Mouse (Mus musculus): Measurements from ENCODE around the gene Serinc2. TPM values are rescaled to one million over a fixed set of nuclear protein-coding genes. Genes with fewer than 3 reads are reported as not detected.

Gene Serinc2
- polyA plus RNA-seq, 1 experiment: 54.8 TPM

DNA sequence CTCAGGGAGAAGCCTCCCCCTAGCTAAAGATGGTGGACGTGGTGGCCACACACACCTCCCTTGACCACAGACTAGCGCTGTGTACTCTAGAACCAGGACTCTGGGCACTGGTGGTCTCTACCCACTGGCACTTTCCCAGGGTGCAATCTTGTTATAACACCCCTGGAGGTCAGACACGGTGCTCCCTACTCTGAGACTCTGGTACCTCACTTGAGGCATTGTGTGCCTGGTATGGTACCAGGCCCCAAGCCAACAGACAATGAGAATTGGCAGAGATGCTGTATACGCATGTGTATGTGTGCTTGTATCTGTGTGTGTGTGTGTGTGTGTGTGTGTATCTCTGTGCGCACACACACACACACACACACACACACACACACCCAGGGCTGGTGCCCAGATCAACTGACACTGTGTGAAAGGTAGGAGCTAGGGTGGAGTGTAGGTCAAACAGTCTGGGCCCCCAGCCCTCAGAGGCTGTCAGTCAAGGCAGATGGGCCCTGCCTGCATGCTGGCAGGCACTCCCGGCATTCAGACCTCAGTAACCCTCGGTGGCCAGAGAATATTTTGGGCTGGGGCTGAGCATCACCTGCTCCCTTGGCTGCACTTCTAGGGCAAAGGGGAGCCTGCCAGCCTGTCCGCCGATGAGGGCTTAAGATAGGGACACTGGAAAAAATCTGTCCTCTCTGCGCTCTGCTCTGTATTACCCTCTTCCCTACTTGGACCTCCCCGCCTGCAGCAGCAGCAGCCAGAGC is 20.0 kb upstream of the Serinc2 start:
- Histone ChIP-seq H3K4me3 (ENCODE audit: insufficient read depth, low read depth, low read length) (no peak overlapping the region), H3K27me3 (replicated peaks; ENCODE audit: control insufficient read depth, insufficient read depth, low read length) (no peaks in the 10 kb centered on the region), H3K4me1 (ENCODE audit: control insufficient read depth, insufficient read depth, low read length) (no peaks in the 10 kb centered on the region; the same call in 1 of the 2 replicates), H3K27ac (ENCODE audit: insufficient read depth, low read depth, low read length) (no peak overlapping the region), H3K36me3 (ENCODE audit: control insufficient read depth, insufficient read depth, low read length) (no peaks in the 10 kb centered on the region)
- DNase-seq: no peak
- WGBS: 63% methylated on average over 11 of the region's 11 CpGs
- no peak for TF ChIP-seq CTCF (conservative IDR thresholded peaks at IDR 0.05; ENCODE audit: insufficient read depth, insufficient read length, low read depth, low read length)
- TF ChIP-seq POLR2A (IDR thresholded peaks at IDR 0.05; ENCODE audit: low read depth, low read length): no peak

DNA sequence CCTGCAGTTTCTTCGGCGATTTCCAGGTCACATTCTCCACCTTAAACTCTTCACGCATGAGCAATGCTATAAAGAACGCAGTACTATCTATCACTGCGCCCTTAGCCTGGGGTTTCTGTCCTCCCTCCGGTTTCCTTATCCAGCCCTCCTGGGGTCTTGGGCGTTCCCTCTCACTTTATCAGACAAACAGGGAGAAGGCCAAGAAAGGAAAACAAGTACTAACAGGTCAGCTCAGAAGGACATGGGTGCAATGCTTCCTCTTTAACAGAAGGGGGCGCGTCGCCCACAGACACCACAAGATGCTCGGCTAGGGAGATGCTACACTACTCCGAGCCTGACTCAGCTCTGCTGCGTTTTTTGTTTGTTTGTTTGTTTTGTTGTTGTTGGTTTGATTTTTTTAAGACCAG is 18.1 kb upstream of the Serinc2 start:
- Histone ChIP-seq H3K27me3 (replicated peaks; ENCODE audit: control insufficient read depth, insufficient read depth, low read length) (no peaks in the 10 kb centered on the region), H3K36me3 (ENCODE audit: control insufficient read depth, insufficient read depth, low read length) (no peaks in the 10 kb centered on the region), H3K27ac (ENCODE audit: insufficient read depth, low read depth, low read length) (no peak overlapping the region), H3K4me3 (ENCODE audit: insufficient read depth, low read depth, low read length) (no peak overlapping the region), H3K4me1 (ENCODE audit: control insufficient read depth, insufficient read depth, low read length) (no peaks in the 10 kb centered on the region; the same call in 1 of the 2 replicates)
- DNase-seq: no peak
- TF ChIP-seq POLR2A (IDR thresholded peaks at IDR 0.05; ENCODE audit: low read depth, low read length) (no peak), CTCF (conservative IDR thresholded peaks at IDR 0.05; ENCODE audit: insufficient read depth, insufficient read length, low read depth, low read length) (peak; percentile 80)
- 14% methylated on average over 13 of the region's 13 CpGs for WGBS

DNA sequence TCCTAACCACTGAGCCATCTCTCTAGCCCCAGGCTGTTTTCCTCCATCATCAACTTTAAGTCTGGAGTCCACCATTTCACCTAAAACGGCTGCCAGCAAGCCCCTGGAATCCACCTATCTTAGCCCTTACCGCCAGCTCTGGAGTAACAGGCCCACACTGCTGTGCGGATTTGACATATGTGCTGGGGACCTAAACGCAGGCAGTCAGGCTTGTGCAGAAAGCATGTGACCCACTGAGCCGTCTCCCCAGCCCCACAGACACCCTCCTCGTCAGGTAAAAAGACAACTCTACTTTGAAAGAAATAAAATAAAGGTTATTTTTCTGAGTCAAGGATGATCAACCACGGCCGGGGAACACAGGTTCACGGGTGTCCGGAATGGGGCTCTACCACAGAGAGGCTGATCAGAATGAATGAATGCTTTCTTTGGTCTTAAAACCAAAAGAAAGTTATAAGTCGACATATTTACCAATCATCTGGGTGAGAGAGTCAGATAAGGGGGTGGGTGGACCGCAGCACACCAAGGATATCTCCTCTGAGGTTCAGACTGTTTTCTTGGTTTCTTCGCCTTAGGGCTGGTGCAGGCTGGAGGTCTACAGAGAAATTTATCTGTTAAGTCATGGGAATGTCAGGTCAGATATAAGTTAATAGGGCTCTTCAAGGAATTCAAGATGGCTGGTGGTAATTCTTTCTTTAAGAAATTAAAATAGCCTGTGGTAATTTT is 17.4 kb upstream of the Serinc2 start:
- WGBS: 89% methylated on average over 13 of the region's 13 CpGs
- no peak for DNase-seq

DNA sequence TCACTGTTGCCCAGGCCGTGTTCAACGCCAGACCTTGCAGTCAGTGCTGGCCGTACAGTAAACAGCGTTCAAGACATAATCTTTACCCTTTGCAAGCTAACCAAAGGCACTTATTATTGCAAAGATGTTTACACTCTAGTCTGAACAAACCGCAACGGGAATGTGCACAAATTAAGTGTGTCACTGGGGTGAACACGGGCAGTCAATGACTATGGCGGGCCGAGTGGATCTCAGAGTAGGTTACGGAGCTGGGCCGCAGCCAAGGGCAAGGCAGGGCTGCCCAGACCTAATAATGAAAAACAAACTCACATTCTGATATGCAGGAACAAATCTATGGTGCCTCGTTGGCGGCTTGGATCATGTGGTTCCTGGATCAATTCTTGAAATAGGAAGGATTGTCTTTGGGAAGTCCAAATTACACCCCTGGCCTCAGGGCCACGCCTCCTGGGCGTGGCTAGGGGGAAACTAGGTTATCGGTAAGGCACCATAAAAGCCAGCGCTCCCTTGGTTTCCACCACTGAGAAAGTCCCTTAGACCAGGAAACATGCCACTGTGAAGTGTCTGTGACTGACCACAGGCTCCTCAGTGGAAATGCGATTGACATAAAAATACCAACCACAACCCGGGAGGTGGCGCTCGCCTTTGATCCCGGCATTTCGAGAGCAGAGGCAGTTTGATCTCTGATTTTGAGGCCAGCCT is 16.2 kb upstream of the Serinc2 start:
- H3K27me3 ChIP-seq (replicated peaks; ENCODE audit: control insufficient read depth, insufficient read depth, low read length): no peaks in the 10 kb centered on the region
- H3K4me1 ChIP-seq (ENCODE audit: control insufficient read depth, insufficient read depth, low read length): no peaks in the 10 kb centered on the region; the same call in 1 of the 2 replicates
- TF ChIP-seq POLR2A (IDR thresholded peaks at IDR 0.05; ENCODE audit: low read depth, low read length) (no peak), CTCF (conservative IDR thresholded peaks at IDR 0.05; ENCODE audit: insufficient read depth, insufficient read length, low read depth, low read length) (no peak)
- DNase-seq: no peak
- no peak overlapping the region for H3K4me3 ChIP-seq (ENCODE audit: insufficient read depth, low read depth, low read length)
- WGBS: 50% methylated on average over 23 of the region's 23 CpGs
- H3K36me3 ChIP-seq (ENCODE audit: control insufficient read depth, insufficient read depth, low read length): no peaks in the 10 kb centered on the region
- no peak overlapping the region for H3K27ac ChIP-seq (ENCODE audit: insufficient read depth, low read depth, low read length)

More for the DNA sequence above, 17.4 kb upstream of the Serinc2 start:
- Histone ChIP-seq H3K36me3 (ENCODE audit: control insufficient read depth, insufficient read depth, low read length) (no peaks in the 10 kb centered on the region), H3K4me3 (ENCODE audit: insufficient read depth, low read depth, low read length) (no peak overlapping the region), H3K4me1 (ENCODE audit: control insufficient read depth, insufficient read depth, low read length) (no peaks in the 10 kb centered on the region; the same call in 1 of the 2 replicates), H3K27me3 (replicated peaks; ENCODE audit: control insufficient read depth, insufficient read depth, low read length) (no peaks in the 10 kb centered on the region), H3K27ac (ENCODE audit: insufficient read depth, low read depth, low read length) (no peak overlapping the region)
- TF ChIP-seq POLR2A (IDR thresholded peaks at IDR 0.05; ENCODE audit: low read depth, low read length) (no peak), CTCF (conservative IDR thresholded peaks at IDR 0.05; ENCODE audit: insufficient read depth, insufficient read length, low read depth, low read length) (no peak)

DNA sequence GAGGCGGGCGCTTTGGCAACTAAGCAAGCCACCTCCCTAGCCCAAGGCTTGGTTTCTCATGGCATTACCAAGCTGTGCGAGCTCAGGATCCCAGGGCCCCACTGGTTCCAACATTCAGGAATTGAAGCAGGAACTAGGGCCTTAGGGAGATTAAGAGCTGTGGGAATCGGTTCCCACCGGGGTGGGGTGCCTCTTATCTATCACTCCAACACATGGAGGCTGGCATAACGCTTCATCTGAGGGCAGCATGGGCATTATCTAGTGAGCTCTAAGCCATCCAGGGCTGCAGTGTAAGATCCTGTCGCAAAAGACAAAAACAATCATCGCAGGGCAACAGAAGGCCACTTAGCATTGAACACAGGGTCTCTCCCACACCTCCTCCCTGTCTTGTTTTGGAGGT is 15.5 kb upstream of the Serinc2 start:
- H3K36me3 ChIP-seq (ENCODE audit: control insufficient read depth, insufficient read depth, low read length): no peaks in the 10 kb centered on the region
- WGBS: 90% methylated on average over 8 of the region's 8 CpGs
- no peak for TF ChIP-seq CTCF (conservative IDR thresholded peaks at IDR 0.05; ENCODE audit: insufficient read depth, insufficient read length, low read depth, low read length)
- no peak for TF ChIP-seq POLR2A (IDR thresholded peaks at IDR 0.05; ENCODE audit: low read depth, low read length)
- H3K27me3 ChIP-seq (replicated peaks; ENCODE audit: control insufficient read depth, insufficient read depth, low read length): no peaks in the 10 kb centered on the region
- DNase-seq: no peak
- no peak overlapping the region for H3K4me3 ChIP-seq (ENCODE audit: insufficient read depth, low read depth, low read length)
- H3K27ac ChIP-seq (ENCODE audit: insufficient read depth, low read depth, low read length): no peak overlapping the region
- H3K4me1 ChIP-seq (ENCODE audit: control insufficient read depth, insufficient read depth, low read length): no peaks in the 10 kb centered on the region; the same call in 1 of the 2 replicates

DNA sequence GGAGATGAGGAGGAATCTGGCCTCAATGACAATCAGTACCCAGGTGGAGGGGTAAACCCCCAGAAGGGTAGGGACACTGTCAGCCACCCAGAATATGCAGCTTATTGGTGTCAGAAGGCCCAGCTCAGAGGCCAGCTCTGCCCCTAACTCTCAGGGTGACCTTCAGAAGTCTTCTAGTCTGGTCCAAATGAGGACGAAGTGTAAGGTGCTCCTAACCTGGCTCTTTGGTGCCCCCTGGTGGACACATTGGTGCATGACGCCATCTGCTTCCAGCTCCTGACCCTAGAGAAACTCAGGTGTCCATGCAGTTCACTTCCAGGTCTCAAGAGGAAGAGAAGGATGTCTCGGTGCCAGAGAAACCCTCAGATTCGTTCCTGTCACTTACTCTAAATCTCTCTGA is 13.3 kb upstream of the Serinc2 start:
- H3K27me3 ChIP-seq (replicated peaks; ENCODE audit: control insufficient read depth, insufficient read depth, low read length): no peaks in the 10 kb centered on the region
- H3K4me1 ChIP-seq (ENCODE audit: control insufficient read depth, insufficient read depth, low read length): no peaks in the 10 kb centered on the region; the same call in 1 of the 2 replicates
- DNase-seq: peak; percentile 84
- no peak overlapping the region for H3K4me3 ChIP-seq (ENCODE audit: insufficient read depth, low read depth, low read length)
- WGBS: under 1% methylated on average over 4 of the region's 4 CpGs
- no peak overlapping the region for H3K27ac ChIP-seq (ENCODE audit: insufficient read depth, low read depth, low read length)
- TF ChIP-seq POLR2A (IDR thresholded peaks at IDR 0.05; ENCODE audit: low read depth, low read length) (no peak), CTCF (conservative IDR thresholded peaks at IDR 0.05; ENCODE audit: insufficient read depth, insufficient read length, low read depth, low read length) (peak; percentile 97)
- H3K36me3 ChIP-seq (ENCODE audit: control insufficient read depth, insufficient read depth, low read length): no peaks in the 10 kb centered on the region

All from kidney, adult 2 months (tissue).